Mouse (Mus musculus) small intestine, adult 2 months (tissue): ENCODE measurements around the gene Epas1. TPM values are rescaled to one million over a fixed set of nuclear protein-coding genes. Genes with fewer than 3 reads are reported as not detected.

Experiments
- H3K27ac ChIP-seq: fragments of 200-500 bp; 2 replicates; pipeline ENCODE4 v1.5.1; 2012; ENCODE audit warnings: low read depth, low read length, control low read depth, inconsistent platforms; ENCODE audit not compliant: insufficient read depth
- H3K27me3 ChIP-seq: fragments of 200-500 bp; 2 replicates; pipeline ENCODE4 v1.6.1; 2012; ENCODE audit warnings: mild to moderate bottlenecking, moderate library complexity, low read length, inconsistent platforms; ENCODE audit not compliant: control insufficient read depth, insufficient read depth
- H3K36me3 ChIP-seq: fragments of 200-500 bp; 2 replicates; pipeline ENCODE4 v1.6.1; 2012; ENCODE audit warnings: mild to moderate bottlenecking, low read length, control low read depth, inconsistent platforms; ENCODE audit not compliant: control insufficient read depth, insufficient read depth
- H3K4me1 ChIP-seq: fragments of 200-500 bp; 2 replicates; pipeline ENCODE4 v1.6.1; 2012; ENCODE audit warnings: low read length, inconsistent platforms, mixed read lengths; ENCODE audit not compliant: control insufficient read depth, insufficient read depth, insufficient read length
- H3K4me3 ChIP-seq: fragments of 200-500 bp; 2 replicates; pipeline ENCODE4 v1.5.1; 2012; ENCODE audit warnings: low read depth, mild to moderate bottlenecking, control low read depth, inconsistent platforms, low read length, moderate library complexity
- CTCF ChIP-seq: fragments of 200-500 bp; IDR thresholded peaks from 2 replicates; pipeline ENCODE4 v1.5.1; 2012; ENCODE audit warnings: low read depth, mild to moderate bottlenecking, control low read depth, inconsistent platforms, low read length, moderate library complexity, mixed read lengths; ENCODE audit not compliant: insufficient replicate concordance, insufficient read length; ENCODE audit errors: extremely low read depth
- POLR2A ChIP-seq: fragments of 200-500 bp; IDR thresholded peaks from 2 replicates; pipeline ENCODE4 v1.6.1; 2012; ENCODE audit warnings: low read depth, mild to moderate bottlenecking, control low read depth, inconsistent platforms, low read length, moderate library complexity
- WGBS: fragments of 180-500 bp; shearing (Covaris S2); methylation state at CpG from one replicate; pipeline ENCODE4 v1.1.7; 2018; 5-methylcytosine and 5-hydroxymethylcytosine counted together
- polyA plus RNA-seq: library from polyadenylated mRNA; depleted of rRNA; stranded (reverse); fragments of >200 nt; gene quantifications from 2 replicates; pipeline ENCODE4 v1.2.3, GENCODE M21; 2012; rRNA removed

Gene Epas1
- polyA plus RNA-seq, result 40.7 and 52.0 TPM in 2 replicates

DNA sequence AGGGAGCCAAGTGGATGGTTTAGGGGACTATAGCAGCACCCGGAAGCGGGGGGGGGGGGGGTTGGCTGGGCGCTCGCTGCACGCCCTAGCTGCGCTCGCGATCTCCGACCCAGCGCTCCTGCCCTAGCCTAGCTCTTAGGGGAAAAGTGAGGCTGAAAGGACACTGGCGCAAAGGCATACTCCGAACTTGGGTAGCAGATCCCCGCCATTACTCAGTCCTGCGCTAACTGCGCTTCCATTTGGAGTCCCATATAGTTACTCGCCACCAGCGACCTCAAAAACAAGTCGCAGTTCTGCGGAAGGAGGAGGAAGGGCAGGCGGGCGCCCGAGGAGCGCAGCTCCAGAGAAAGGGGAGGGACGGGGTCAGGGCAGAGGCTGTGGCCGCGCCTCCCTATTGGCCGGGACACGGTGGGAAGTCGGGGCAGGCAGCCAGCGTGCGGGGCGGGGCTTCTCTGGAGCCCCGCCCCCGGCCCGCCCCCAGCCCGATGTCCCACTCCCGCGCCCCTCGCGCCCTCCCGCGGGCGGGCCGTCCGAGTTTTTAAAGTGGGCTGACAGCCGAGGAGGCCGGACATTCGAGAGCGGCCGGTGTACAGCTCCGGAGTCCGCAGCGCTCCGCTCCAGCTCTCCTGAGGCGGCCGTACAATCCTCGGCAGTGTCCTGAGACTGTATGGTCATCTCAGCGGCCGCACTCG, at the start of gene Epas1:
Gene Epas1 (plus strand): TSS at position 571 of the 692 bp plus-strand sequence.
- Histone ChIP-seq H3K27me3 (peaks cover 4% of the 10 kb centered on the region; the same call in 1 of the 2 replicates), H3K36me3 (no peaks in the 10 kb centered on the region), H3K4me1 (peaks cover 11% of the 10 kb centered on the region), H3K4me3 (peak within 1 kb of the TSS; percentile 83), H3K27ac (peak within 1 kb of the TSS; percentile 90)
- WGBS, result 1% methylated on average over 57 of the region's 60 CpGs
- TF ChIP-seq POLR2A, result peak; percentile 90
- peak; percentile 12; the same call in 1 of the 2 replicates for TF ChIP-seq CTCF

DNA sequence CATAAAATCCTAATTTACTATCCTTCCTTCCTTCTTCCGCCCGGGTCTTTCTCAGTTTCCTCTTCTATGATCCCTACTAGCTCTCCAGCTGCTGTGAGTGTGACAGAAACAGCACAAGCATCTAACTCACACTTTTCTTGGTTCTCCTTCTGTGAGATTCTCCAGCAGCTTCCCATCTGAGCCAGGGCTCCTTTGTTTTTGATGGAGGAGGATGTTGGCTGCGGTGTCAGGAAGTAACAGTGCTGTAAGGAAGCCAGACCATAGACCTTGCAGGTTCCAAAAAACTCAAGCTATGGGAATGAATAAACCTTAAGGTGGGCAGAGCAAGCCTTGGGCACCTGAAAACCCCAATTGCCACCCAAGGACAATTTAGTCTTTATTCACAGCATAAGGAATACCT, 48.3 kb upstream of the Epas1 start:
- Histone ChIP-seq H3K4me1 (no peaks in the 10 kb centered on the region), H3K4me3 (no peak overlapping the region), H3K36me3 (no peaks in the 10 kb centered on the region), H3K27ac (no peak overlapping the region), H3K27me3 (no peaks in the 10 kb centered on the region)
- TF ChIP-seq POLR2A, result no peak
- no peak for TF ChIP-seq CTCF
- WGBS, result 68% methylated on average over 3 of the region's 3 CpGs

GRCm38 (mm10) chr17:86706467-86706866, 47.0 kb upstream of the Epas1 start:
- H3K4me1 ChIP-seq, result peaks cover 3% of the 10 kb centered on the region; the same call in 1 of the 2 replicates
- no peak overlapping the region for H3K4me3 ChIP-seq
- TF ChIP-seq CTCF (no peak), POLR2A (no peak)
- WGBS, result 31% methylated on average over 1 of the region's 1 CpGs
- H3K36me3 ChIP-seq, result no peaks in the 10 kb centered on the region
- no peaks in the 10 kb centered on the region for H3K27me3 ChIP-seq
- no peak overlapping the region for H3K27ac ChIP-seq

- no peaks in the 10 kb centered on the region for H3K36me3 ChIP-seq
- H3K27ac ChIP-seq, result no peak overlapping the region
- TF ChIP-seq POLR2A, result no peak
- no peak for TF ChIP-seq CTCF
- peaks cover 15% of the 10 kb centered on the region for H3K4me1 ChIP-seq
- 86% methylated on average over 8 of the region's 8 CpGs for WGBS
- H3K4me3 ChIP-seq, result no peak overlapping the region
- H3K27me3 ChIP-seq, result no peaks in the 10 kb centered on the region
These were observed 43.7 kb upstream of the Epas1 start for GRCm38 (mm10) chr17:86709803-86710202.

DNA sequence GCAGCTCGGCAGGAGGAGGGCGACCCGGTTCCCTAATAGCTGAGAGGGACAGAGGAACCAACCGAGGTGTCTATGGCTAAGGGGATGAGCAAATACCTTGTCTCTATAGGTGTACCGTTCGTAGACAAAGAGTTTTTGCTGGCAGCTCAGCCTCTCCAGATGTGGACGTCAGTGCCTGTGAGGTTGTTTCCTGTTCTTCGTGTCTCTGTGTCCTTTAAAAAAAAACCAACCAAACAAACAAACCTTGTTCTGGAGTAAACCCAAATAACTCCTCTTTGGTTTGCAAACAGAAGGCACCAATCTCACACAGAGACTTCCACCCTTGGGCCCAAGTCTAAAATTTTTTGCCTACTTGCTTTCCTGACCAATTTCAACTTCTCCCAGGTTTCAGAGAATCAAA, 43.1 kb upstream of the Epas1 start:
- H3K27ac ChIP-seq, result no peak overlapping the region
- WGBS, result 77% methylated on average over 8 of the region's 8 CpGs
- H3K27me3 ChIP-seq, result no peaks in the 10 kb centered on the region
- peaks cover 15% of the 10 kb centered on the region for H3K4me1 ChIP-seq
- no peak for TF ChIP-seq CTCF
- no peak for TF ChIP-seq POLR2A
- no peaks in the 10 kb centered on the region for H3K36me3 ChIP-seq
- no peak overlapping the region for H3K4me3 ChIP-seq

GRCm38 (mm10) chr17:86711949-86712348, 41.6 kb upstream of the Epas1 start:
- WGBS, result 16% methylated on average over 5 of the region's 5 CpGs

DNA sequence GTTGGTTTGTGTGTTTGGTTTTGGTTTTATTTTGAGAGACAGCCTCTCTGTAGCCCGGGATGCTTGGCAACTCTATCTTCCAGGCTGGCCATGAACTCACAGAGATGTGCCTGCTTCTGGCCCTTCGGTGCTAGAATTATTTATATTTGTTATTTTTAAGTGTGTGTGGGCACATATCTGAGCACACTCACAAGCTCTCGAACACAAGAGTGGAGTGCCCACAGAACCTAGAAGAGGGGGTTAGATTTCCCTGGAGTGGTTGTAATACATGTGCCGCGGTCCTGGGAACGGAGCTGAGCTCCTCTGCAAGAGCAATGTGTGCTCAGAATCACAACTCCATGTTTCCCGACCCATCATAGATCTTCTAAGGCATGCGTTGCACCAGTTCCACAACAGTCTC, 40.9 kb upstream of the Epas1 start:
- no peaks in the 10 kb centered on the region for H3K27me3 ChIP-seq
- 79% methylated on average over 8 of the region's 8 CpGs for WGBS
- H3K4me1 ChIP-seq, result peaks cover 15% of the 10 kb centered on the region
- TF ChIP-seq POLR2A, result no peak
- no peak for TF ChIP-seq CTCF
- no peak overlapping the region for H3K4me3 ChIP-seq
- no peak overlapping the region for H3K27ac ChIP-seq
- H3K36me3 ChIP-seq, result no peaks in the 10 kb centered on the region

More at GRCm38 (mm10) chr17:86711949-86712348, 41.6 kb upstream of the Epas1 start:
- H3K4me3 ChIP-seq, result no peak overlapping the region
- no peaks in the 10 kb centered on the region for H3K36me3 ChIP-seq
- H3K27me3 ChIP-seq, result no peaks in the 10 kb centered on the region
- H3K27ac ChIP-seq, result no peak overlapping the region
- H3K4me1 ChIP-seq, result peaks cover 15% of the 10 kb centered on the region
- TF ChIP-seq CTCF (no peak), POLR2A (no peak)

GRCm38 (mm10) chr17:86713591-86713990, 39.9 kb upstream of the Epas1 start:
- Histone ChIP-seq H3K36me3 (no peaks in the 10 kb centered on the region), H3K27ac (no peak overlapping the region), H3K4me3 (no peak overlapping the region), H3K27me3 (no peaks in the 10 kb centered on the region), H3K4me1 (peaks cover 15% of the 10 kb centered on the region)
- WGBS, result 13% methylated on average over 8 of the region's 8 CpGs
- TF ChIP-seq POLR2A, result no peak
